Mouse (Mus musculus) brown adipose tissue, adult 24 weeks (tissue): ENCODE data around the gene Top2a. TPM values are rescaled to one million over a fixed set of nuclear protein-coding genes. Genes with fewer than 3 reads are reported as not detected.

ENCODE experiments used
- H3K27ac ChIP-seq: fragments of 200-500 bp; replicated peaks from 2 replicates; pipeline ENCODE4 v1.5.1; 2012; ENCODE audit warnings: low read depth, mild to moderate bottlenecking, low read length
- H3K4me1 ChIP-seq: fragments of 200-500 bp; 2 replicates; pipeline ENCODE4 v1.6.1; 2012; ENCODE audit warnings: low read length, mixed read lengths; ENCODE audit not compliant: control insufficient read depth, insufficient read depth, insufficient read length
- H3K4me3 ChIP-seq: fragments of 200-500 bp; 2 replicates; pipeline ENCODE4 v1.5.1; 2012; ENCODE audit warnings: low read depth, mild to moderate bottlenecking, low read length, moderate library complexity; ENCODE audit not compliant: insufficient read depth
- polyA plus RNA-seq: library from polyadenylated mRNA; stranded (reverse); fragments of >200 nt; gene quantifications from 2 replicates; pipeline ENCODE4 v1.2.4, GENCODE M21; 2012; ENCODE audit not compliant: missing spikeins, insufficient read depth, insufficient read length

The Top2a gene
- polyA plus RNA-seq, 1 experiment, result 1.2 TPM

DNA sequence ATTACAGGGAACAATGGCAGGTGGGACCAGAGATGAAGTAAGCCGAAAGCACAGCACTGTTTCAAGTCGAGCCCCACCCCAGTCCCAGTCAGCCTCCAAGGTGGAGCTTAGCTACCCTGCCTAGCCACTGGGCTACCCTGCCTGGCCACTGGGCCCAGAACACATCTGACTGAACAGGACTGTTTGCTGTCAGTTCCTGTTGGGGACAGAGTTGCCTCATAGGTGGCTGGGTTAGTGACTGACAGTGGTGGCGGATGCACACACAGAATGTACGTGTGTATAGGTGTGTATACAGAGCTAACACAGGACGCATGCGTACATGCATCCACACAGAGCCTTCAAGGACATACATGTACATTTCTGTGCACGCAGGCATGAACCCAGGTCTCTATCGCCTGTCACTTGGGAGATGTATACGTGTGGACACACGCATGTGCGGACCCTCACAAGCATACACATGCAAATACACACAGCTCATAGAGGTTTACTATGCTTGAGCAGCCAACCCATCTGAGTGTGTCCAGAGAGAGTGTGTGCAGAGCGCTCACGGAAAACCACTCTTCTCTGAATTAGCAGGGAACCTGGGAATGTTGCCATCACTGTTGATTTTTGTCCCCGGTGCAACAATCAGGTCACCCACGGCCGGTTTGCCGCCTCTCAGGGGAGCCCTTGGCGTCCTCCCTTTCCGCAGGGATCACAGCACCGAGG is 42.5 kb downstream of the Top2a start:
- Histone ChIP-seq H3K4me3 (peak overlapping the region; percentile 54; the same call in 1 of the 2 replicates), H3K4me1 (no peaks in the 10 kb centered on the region), H3K27ac (no peak overlapping the region)

GRCm38 (mm10) chr11:98979356-98979755 is 44.6 kb downstream of the Top2a start:
- H3K4me3 ChIP-seq, result no peak overlapping the region
- H3K27ac ChIP-seq, result no peak overlapping the region
- H3K4me1 ChIP-seq, result no peaks in the 10 kb centered on the region

- no peak overlapping the region for H3K27ac ChIP-seq
- H3K4me3 ChIP-seq, result no peak overlapping the region
- no peaks in the 10 kb centered on the region for H3K4me1 ChIP-seq
Observed at GRCm38 (mm10) chr11:98978526-98979148, 45.4 kb downstream of the Top2a start.

DNA sequence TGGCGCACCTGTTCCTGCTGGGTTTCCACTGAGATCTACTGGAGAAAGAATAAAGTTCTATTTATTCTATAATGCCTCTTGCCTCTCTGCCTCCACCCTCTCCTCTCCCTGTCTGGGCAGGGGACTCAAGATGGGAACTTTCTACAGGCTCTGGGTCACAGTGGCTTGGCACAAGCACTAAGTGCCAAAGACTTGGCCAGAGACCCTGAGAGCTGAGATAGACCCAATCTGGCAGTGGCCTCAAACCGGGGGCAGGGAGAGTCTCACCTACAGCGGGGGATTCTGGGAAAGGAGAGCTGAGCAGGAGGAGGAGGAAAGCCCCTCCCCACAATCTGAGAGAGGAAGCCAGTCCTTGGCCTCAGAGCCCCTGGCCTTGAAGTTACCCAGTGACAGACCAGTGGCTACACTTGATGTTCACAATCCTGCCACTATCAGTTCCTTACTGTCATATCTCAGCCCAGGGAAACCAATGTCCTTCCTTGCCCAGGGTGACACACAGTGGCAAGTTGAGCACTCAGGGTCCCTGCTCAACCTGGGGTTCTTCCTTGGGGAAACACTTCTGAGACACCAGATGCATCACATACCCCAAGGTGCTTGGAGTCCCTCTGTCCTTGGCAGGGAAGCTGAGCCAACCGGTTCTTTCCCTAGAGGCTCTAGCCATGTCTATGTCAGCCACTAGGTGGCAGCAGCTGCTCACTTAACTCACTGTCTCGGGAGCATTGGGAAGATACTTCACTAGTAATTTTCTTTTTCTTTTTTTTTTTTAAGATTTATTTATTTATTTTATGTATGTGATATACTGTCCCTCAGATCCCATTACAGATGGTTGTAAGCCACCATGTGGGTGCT is 48.9 kb downstream of the Top2a start:
- no peak overlapping the region for H3K4me3 ChIP-seq
- peaks cover 3% of the 10 kb centered on the region; the same call in 1 of the 2 replicates for H3K4me1 ChIP-seq
- no peak overlapping the region for H3K27ac ChIP-seq

- Histone ChIP-seq H3K4me1 (peaks cover 7% of the 10 kb centered on the region; the same call in 1 of the 2 replicates), H3K27ac (no peak overlapping the region), H3K4me3 (no peak overlapping the region)
Observed at GRCm38 (mm10) chr11:98974213-98974612, 49.8 kb downstream of the Top2a start.

GRCm38 (mm10) chr11:98973584-98973983 is 50.4 kb downstream of the Top2a start:
- peaks cover 7% of the 10 kb centered on the region; the same call in 1 of the 2 replicates for H3K4me1 ChIP-seq
- no peak overlapping the region for H3K4me3 ChIP-seq
- no peak overlapping the region for H3K27ac ChIP-seq

GRCm38 (mm10) chr11:98972801-98973360 is 51.1 kb downstream of the Top2a start:
- H3K4me1 ChIP-seq, result peaks cover 7% of the 10 kb centered on the region; the same call in 1 of the 2 replicates
- no peak overlapping the region for H3K27ac ChIP-seq
- no peak overlapping the region for H3K4me3 ChIP-seq

DNA sequence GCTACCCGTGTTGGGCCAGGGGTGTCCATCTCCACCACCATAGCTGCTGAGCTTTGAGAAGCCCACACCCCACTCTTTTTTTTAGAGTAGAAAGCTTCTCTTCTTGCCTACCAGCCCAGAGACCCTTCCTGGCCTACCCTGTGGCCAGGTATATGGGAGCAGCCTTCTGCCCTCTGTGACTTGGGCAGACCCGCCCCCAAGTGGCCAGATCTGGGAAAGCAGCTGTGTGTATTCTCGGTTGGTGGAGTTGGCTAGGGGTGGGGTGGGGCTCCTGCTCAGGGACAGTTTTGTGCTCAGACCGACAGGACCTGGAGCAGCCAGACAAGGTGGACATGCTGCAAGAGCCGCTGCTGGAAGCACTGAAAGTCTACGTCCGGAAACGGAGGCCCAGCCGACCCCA is 51.8 kb downstream of the Top2a start:
- no peak overlapping the region for H3K27ac ChIP-seq
- H3K4me3 ChIP-seq, result no peak overlapping the region
- H3K4me1 ChIP-seq, result peaks cover 7% of the 10 kb centered on the region

- Histone ChIP-seq H3K27ac (no peak overlapping the region), H3K4me1 (peaks cover 13% of the 10 kb centered on the region), H3K4me3 (no peak overlapping the region)
Observed at GRCm38 (mm10) chr11:98971316-98972031, 52.5 kb downstream of the Top2a start.

- H3K4me3 ChIP-seq, result no peak overlapping the region
- no peak overlapping the region for H3K27ac ChIP-seq
- H3K4me1 ChIP-seq, result peaks cover 21% of the 10 kb centered on the region
Observed at GRCm38 (mm10) chr11:98970191-98970925, 53.6 kb downstream of the Top2a start.

DNA sequence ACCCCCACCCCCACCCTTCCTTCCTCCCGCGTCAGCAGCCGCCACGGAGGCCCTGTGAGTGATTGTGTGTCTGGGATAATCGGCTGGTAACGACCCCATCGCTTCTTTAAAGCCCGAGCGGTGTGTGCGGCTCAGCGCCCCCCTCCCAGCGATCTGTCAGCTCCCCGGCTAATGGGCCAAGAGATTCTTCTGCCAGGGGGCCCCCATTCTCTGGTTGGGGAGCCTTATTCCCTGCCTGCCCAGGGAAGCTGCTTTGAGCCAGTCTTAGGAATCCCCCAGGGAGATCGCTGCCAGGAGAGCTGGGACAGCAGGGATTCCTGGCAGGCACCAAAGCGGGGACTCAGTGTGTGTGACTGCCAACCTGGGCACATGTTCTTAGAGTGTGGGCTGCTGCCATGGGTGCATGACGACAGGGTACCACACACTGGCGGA is 54.5 kb downstream of the Top2a start:
- Histone ChIP-seq H3K4me1 (peaks cover 29% of the 10 kb centered on the region), H3K4me3 (no peak overlapping the region), H3K27ac (no peak overlapping the region)

GRCm38 (mm10) chr11:98968716-98969495 is 55.1 kb downstream of the Top2a start:
- Histone ChIP-seq H3K27ac (no peak overlapping the region), H3K4me3 (no peak overlapping the region), H3K4me1 (peaks cover 34% of the 10 kb centered on the region)

DNA sequence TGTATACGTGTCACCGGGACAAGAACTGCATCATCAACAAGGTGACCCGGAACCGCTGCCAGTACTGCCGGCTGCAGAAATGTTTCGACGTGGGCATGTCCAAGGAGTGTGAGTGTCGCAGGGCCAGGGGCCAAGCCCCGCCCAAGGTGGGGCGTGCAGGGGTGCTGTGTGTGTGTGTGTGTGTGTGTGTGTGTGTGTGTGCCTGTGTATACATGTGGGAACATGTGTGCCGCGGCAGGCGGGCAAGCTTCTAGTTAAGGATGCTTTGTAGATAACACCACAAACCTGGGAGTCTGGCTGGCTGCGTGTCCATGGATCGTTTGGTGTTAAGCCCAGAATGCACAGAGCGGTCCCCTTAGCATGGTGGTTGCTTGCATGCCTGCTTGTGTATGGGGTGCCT is 55.9 kb downstream of the Top2a start:
- Histone ChIP-seq H3K4me1 (peaks cover 37% of the 10 kb centered on the region), H3K4me3 (no peak overlapping the region), H3K27ac (no peak overlapping the region)
